Mouse (Mus musculus) heart, adult 2 months (tissue): ENCODE results near the gene Dohh. TPM values are rescaled to one million over a fixed set of nuclear protein-coding genes. Genes with fewer than 3 reads are reported as not detected.

Source experiments
- DNase-seq, 2 experiments: peaks; one replicate each; pipeline ENCODE4 v3.0.0; 2021
- H3K27ac ChIP-seq: fragments of 200-600 bp; 2 replicates; pipeline ENCODE4 v1.8.1; 2022
- H3K27me3 ChIP-seq: fragments of 200-500 bp; 2 replicates; pipeline ENCODE4 v1.6.1; 2012; ENCODE audit warnings: mild to moderate bottlenecking, low read length, inconsistent platforms, mixed read lengths; ENCODE audit not compliant: control insufficient read depth, insufficient read depth
- H3K36me3 ChIP-seq: fragments of 200-500 bp; 2 replicates; pipeline ENCODE4 v1.6.1; 2012; ENCODE audit warnings: low read length, inconsistent platforms; ENCODE audit not compliant: control insufficient read depth, insufficient read depth
- H3K4me1 ChIP-seq: fragments of 200-500 bp; 2 replicates; pipeline ENCODE4 v1.6.1; 2011; ENCODE audit warnings: low read length; ENCODE audit not compliant: control insufficient read depth, insufficient read depth
- H3K4me3 ChIP-seq: fragments of 200-600 bp; 2 replicates; pipeline ENCODE4 v1.8.1; 2022
- H3K79me2 ChIP-seq: fragments of 200-500 bp; replicated peaks from 2 replicates; pipeline ENCODE4 v1.6.1; 2012; ENCODE audit warnings: mild to moderate bottlenecking, inconsistent platforms, low read length, moderate library complexity, mixed read lengths; ENCODE audit not compliant: control insufficient read depth, insufficient read depth
- H3K9ac ChIP-seq: fragments of 200-500 bp; 2 replicates; pipeline ENCODE4 v1.6.1; 2012; ENCODE audit warnings: low read depth, mild to moderate bottlenecking, control low read depth, inconsistent platforms, low read length, mixed read lengths
- CTCF ChIP-seq: fragments of 200-600 bp; IDR thresholded peaks from 2 replicates; pipeline ENCODE4 v1.8.1; 2022; ENCODE audit warnings: antibody characterized with exemption, mild to moderate bottlenecking, moderate library complexity
- EP300 ChIP-seq: fragments of 200-500 bp; IDR thresholded peaks from 2 replicates; pipeline ENCODE4 v1.6.1; 2011; ENCODE audit warnings: low read depth, low read length, control low read depth; ENCODE audit not compliant: insufficient read depth
- POLR2A ChIP-seq: fragments of 200-500 bp; IDR thresholded peaks from 2 replicates; pipeline ENCODE4 v1.6.1; 2011; ENCODE audit warnings: mild to moderate bottlenecking, low read depth, low read length, control low read depth; ENCODE audit not compliant: insufficient read depth
- WGBS: fragments of 180-500 bp; shearing (Covaris S2); methylation state at CpG from one replicate; pipeline ENCODE4 v1.1.7; 2018; 5-methylcytosine and 5-hydroxymethylcytosine counted together
- intact Hi-C: fragments of 180-260 bp; cut with DNase I; formaldehyde crosslinking; loops from one replicate; pipeline ENCODE4 v1.15.1; 2025
- polyA plus RNA-seq: library from polyadenylated mRNA; depleted of rRNA; stranded (reverse); fragments of >200 nt; gene quantifications from 2 replicates; pipeline ENCODE4 v1.2.3, GENCODE M21; 2012
- total RNA-seq, 2 experiments: library from RNA; stranded (reverse); gene quantifications; 2 replicates each; pipeline ENCODE4 v1.2.3; 2021

The Dohh gene
- total and polyA plus RNA-seq, 3 experiments = 46.6 to 56.9 (median 53.8) TPM

GRCm38 (mm10) chr10:81395865-81396264 lies 11.6 kb downstream of the Dohh start:
- TF ChIP-seq CTCF = no peak
- no peak for TF ChIP-seq POLR2A
- TF ChIP-seq EP300 = no peak
- H3K4me1 ChIP-seq = peaks cover 4% of the 10 kb centered on the region
- H3K4me3 ChIP-seq = no peak overlapping the region
- H3K79me2 ChIP-seq = no peaks in the 10 kb centered on the region
- no peak for DNase-seq
- intact Hi-C loops = loop anchor here (1.0 kb wide), 1 partner anchor 54 kb away; no protein-coding TSS in a partner anchor
- H3K9ac ChIP-seq = no peak overlapping the region
- 87% methylated on average over 4 of the region's 4 CpGs for WGBS
- H3K27ac ChIP-seq = no peak overlapping the region
- H3K27me3 ChIP-seq = no peaks in the 10 kb centered on the region
- no peaks in the 10 kb centered on the region for H3K36me3 ChIP-seq

- H3K4me3 ChIP-seq = no peak overlapping the region
- no peaks in the 10 kb centered on the region for H3K36me3 ChIP-seq
- H3K27ac ChIP-seq = no peak overlapping the region
- no peaks in the 10 kb centered on the region for H3K79me2 ChIP-seq
- no peak overlapping the region for H3K9ac ChIP-seq
- TF ChIP-seq CTCF (no peak), EP300 (0 out of 2 replicates have a peak, but pooled peaks have one; percentile 5)
- WGBS = 81% methylated on average over 5 of the region's 5 CpGs
- intact Hi-C loops = no loop called here
- no peaks in the 10 kb centered on the region for H3K27me3 ChIP-seq
- DNase-seq = no peak
- H3K4me1 ChIP-seq = peaks cover 11% of the 10 kb centered on the region
Measured at GRCm38 (mm10) chr10:81396749-81397148, 12.5 kb downstream of the Dohh start.

DNA sequence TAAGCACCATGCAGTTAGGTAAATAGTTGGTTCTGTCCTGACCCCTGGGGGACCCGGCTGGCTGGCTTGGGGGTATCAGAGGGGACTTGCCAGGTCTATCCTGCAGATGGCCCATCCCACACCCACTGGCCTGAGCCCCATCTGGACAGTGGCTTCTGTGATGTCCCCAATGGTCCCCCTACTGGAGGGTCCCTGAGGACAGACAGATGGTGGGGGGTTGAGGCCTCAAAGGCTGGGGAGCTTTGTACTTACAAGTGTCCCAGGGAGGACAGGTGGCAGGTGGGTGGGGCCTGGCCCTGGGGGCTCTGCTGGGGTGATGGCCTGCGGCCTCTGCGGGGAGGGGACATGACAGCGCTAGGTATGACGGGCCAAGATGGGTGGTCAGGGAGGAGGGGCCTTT lies 15.1 kb downstream of the Dohh start:
- Histone ChIP-seq H3K9ac (no peak overlapping the region), H3K36me3 (no peaks in the 10 kb centered on the region), H3K27ac (no peak overlapping the region), H3K79me2 (no peaks in the 10 kb centered on the region), H3K27me3 (no peaks in the 10 kb centered on the region), H3K4me1 (peaks cover 11% of the 10 kb centered on the region), H3K4me3 (no peak overlapping the region)
- DNase-seq = no peak
- no peak for TF ChIP-seq EP300
- no peak for TF ChIP-seq POLR2A
- no peak for TF ChIP-seq CTCF
- WGBS = 88% methylated on average over 5 of the region's 5 CpGs
- intact Hi-C loops = no loop called here

DNA sequence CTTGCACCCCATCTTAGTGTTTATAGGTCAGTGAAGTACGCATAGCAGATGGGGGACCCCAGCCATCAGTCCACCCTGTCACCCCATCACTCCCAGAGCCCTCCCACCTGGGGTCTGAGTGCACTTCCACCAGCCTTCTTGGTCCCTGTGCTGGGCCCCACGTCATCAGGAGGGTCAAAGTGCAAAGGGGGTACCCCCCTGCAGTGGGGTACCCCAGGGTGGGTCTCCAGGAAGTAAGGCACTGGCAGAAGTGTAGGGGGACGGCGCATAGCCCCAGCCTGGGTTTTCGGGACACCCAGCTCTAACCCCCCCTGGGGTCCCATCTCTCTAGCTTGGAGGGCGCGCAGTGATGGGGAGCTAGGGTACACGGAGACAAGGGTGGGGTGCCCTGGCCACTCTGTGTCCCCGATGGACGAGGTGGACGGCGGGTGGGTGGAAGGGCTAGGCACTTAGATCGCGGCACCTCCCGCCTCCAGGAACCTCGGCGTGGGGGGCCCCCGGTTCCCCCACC lies 15.6 kb downstream of the Dohh start:
- no peaks in the 10 kb centered on the region for H3K79me2 ChIP-seq
- intact Hi-C loops = no loop called here
- H3K27me3 ChIP-seq = no peaks in the 10 kb centered on the region
- 84% methylated on average over 18 of the region's 18 CpGs for WGBS
- H3K4me3 ChIP-seq = no peak overlapping the region
- H3K4me1 ChIP-seq = peaks cover 13% of the 10 kb centered on the region
- TF ChIP-seq POLR2A (no peak), EP300 (no peak), CTCF (no peak)
- no peaks in the 10 kb centered on the region; the same call in 1 of the 2 replicates for H3K36me3 ChIP-seq
- no peak for DNase-seq
- H3K9ac ChIP-seq = no peak overlapping the region
- H3K27ac ChIP-seq = no peak overlapping the region

DNA sequence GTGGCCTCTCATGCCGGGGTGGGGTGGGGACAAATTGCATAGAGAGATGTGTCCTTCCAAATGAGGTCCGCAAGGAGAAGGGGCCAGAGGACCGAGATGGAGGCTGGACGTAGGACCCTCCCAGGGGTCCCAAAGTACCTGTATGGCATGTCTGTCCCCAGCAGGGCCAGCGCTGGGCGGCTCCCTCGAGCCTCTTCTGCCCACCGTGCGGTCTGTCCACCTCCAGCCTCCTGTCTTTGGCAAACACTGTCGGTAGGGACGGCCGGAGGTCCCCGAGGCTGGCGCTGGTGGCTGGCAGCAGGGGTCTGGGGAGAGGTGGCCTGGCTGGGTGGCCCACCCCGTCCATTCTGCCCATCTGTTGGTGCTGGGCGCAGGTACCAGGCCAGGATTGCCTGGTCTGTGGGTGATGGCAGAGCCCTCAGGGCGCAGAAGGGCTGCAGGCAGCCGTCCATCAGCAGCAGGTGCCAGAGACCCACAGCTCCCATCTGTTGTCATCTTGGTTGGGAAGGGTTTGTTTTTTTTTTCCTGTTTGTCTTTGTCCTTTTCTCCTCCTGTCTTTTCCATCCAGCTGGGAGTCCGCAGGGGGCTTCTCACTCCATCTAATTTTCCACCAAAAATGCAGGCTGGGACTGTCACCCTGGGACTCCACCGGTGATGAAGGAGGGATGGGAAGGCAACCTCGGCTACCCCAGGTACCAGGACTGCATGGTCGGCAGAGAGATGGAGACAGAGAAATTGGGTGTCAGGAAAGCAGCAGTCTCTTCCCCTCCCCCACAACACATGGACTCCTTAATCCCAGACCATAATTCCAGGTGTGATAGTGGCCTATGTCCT lies 16.4 kb downstream of the Dohh start:
- Histone ChIP-seq H3K9ac (no peak overlapping the region), H3K4me3 (no peak overlapping the region), H3K79me2 (no peaks in the 10 kb centered on the region), H3K36me3 (no peaks in the 10 kb centered on the region; the same call in 1 of the 2 replicates), H3K27me3 (no peaks in the 10 kb centered on the region), H3K27ac (peak overlapping the region; percentile 83), H3K4me1 (peaks cover 15% of the 10 kb centered on the region)
- no peak for TF ChIP-seq CTCF
- TF ChIP-seq EP300 = no peak
- no peak for TF ChIP-seq POLR2A
- intact Hi-C loops = no loop called here
- DNase-seq = peak in 1 of 2 experiments; percentile 28
- WGBS = 78% methylated on average over 22 of the region's 22 CpGs

DNA sequence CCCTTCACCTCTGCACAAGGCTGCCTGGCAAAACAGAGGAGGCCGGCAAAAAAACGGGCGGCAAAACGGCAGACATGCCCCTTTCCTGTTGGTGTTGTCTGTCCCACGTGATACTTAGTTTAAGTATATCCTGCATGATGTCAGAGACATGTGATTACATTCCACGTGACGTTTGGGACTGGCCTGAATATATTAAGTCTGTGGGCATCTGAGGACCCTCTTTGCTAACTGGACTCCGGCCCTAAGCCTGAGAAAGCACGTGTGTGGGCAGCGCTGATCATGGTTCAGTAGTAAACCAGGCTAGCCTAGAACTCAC lies 16.9 kb downstream of the Dohh start:
- H3K36me3 ChIP-seq = no peaks in the 10 kb centered on the region; the same call in none of the 2 replicates

More for the DNA sequence above, 16.9 kb downstream of the Dohh start:
- no peak for DNase-seq
- Histone ChIP-seq H3K27ac (peak overlapping the region; percentile 83), H3K27me3 (no peaks in the 10 kb centered on the region), H3K4me3 (no peak overlapping the region), H3K9ac (no peak overlapping the region), H3K4me1 (peaks cover 18% of the 10 kb centered on the region), H3K79me2 (no peaks in the 10 kb centered on the region)
- no peak for TF ChIP-seq POLR2A
- TF ChIP-seq EP300 = no peak
- TF ChIP-seq CTCF = no peak
- 21% methylated on average over 10 of the region's 10 CpGs for WGBS
- intact Hi-C loops = no loop called here
